Mouse (Mus musculus) small intestine, adult 2 months (tissue): ENCODE results near the gene Serpina3f.

Experiments
- CTCF ChIP-seq: fragments of 200-500 bp; IDR thresholded peaks from 2 replicates; pipeline ENCODE4 v1.5.1; 2012; ENCODE audit warnings: low read depth, mild to moderate bottlenecking, control low read depth, inconsistent platforms, low read length, moderate library complexity, mixed read lengths; ENCODE audit not compliant: insufficient replicate concordance, insufficient read length; ENCODE audit errors: extremely low read depth
- POLR2A ChIP-seq: fragments of 200-500 bp; IDR thresholded peaks from 2 replicates; pipeline ENCODE4 v1.6.1; 2012; ENCODE audit warnings: low read depth, mild to moderate bottlenecking, control low read depth, inconsistent platforms, low read length, moderate library complexity

DNA sequence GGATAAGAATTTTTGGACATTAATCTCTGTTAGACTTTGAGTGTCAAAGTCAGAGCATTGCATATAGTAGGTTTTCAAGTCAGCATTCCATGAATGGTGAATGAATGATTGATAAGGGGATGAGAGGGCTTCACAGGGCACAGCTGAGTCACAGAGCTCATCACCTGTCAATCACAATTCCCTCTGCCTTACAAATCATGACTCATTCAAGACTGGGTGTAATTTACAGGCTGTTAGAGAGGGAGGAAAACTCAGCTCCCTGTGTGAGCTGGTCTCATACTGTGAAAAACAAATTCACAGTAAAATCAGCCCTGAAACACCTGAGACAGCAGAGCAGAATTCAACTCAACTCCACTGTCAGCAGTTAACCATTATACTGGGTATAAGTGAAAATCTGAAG is 23.5 kb upstream of the Serpina3f start:
- no peak for TF ChIP-seq POLR2A
- no peak for TF ChIP-seq CTCF
